Mouse (Mus musculus): Measurements from ENCODE around the gene Eng. TPM values are rescaled to one million over a fixed set of nuclear protein-coding genes. Genes with fewer than 3 reads are reported as not detected.

Gene Eng
- polyA plus RNA-seq, 1 experiment, result 1.1 TPM

DNA sequence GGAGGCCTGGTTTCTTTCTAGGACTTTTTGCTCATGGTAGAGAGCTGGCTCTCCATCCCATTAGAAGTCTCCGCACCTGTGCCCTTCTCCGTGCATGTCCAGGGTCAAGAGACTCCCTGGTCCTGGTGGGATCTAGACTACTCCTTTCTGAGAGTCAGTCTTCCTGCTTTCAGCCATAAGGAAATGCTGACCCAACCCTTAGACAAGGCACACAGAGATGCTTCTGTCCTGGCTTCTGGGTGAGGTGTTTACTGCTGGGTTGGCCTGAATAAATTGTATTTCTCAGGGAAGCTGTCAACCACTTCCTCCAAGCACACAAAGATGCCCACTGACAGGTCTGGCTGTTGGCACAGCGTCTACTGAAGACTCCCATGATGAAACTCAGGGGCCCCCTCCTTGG lies 47.0 kb upstream of the Eng start, which contains the start of gene St6galnac6:
Gene St6galnac6 (plus strand): TSS at position 301 of the 400 bp plus-strand sequence.
- peaks cover 26% of the 10 kb centered on the region for H3K36me3 ChIP-seq (ENCODE audit: control insufficient read depth, insufficient read depth)
- H3K4me3 ChIP-seq (ENCODE audit: insufficient read depth, poor library complexity, severe bottlenecking), result no peak within 1 kb of the TSS
- no peak for TF ChIP-seq MYOG (IDR thresholded peaks at IDR 0.05; ENCODE audit: control insufficient read depth, extremely low read depth, insufficient read length)
- TF ChIP-seq USF1 (IDR thresholded peaks at IDR 0.05; ENCODE audit: low read depth), result no peak
- no peak for TF ChIP-seq FOSL1 (IDR thresholded peaks at IDR 0.05; ENCODE audit: insufficient read depth, low read length, poor library complexity, severe bottlenecking)
- no peak for TF ChIP-seq CTCF (IDR thresholded peaks at IDR 0.05; ENCODE audit: control insufficient read depth, insufficient read depth, insufficient read length)
- no peak for TF ChIP-seq MAX (IDR thresholded peaks at IDR 0.05)
- TF ChIP-seq MYOD1 (IDR thresholded peaks at IDR 0.05; ENCODE audit: control insufficient read depth, insufficient read length, low read depth), result no peak
- TF ChIP-seq CEBPB (IDR thresholded peaks at IDR 0.05; ENCODE audit: low read depth), result no peak
- H3K79me3 ChIP-seq (ENCODE audit: low read depth), result no peaks in the 10 kb centered on the region
- H3ac ChIP-seq (ENCODE audit: control insufficient read depth, insufficient read length, low read depth), result no peak within 1 kb of the TSS
- no peaks in the 10 kb centered on the region for H3K27me3 ChIP-seq (ENCODE audit: control insufficient read depth, insufficient read depth, insufficient read length)
- peaks cover 11% of the 10 kb centered on the region for H3K79me2 ChIP-seq (ENCODE audit: control insufficient read depth, insufficient read depth)

DNA sequence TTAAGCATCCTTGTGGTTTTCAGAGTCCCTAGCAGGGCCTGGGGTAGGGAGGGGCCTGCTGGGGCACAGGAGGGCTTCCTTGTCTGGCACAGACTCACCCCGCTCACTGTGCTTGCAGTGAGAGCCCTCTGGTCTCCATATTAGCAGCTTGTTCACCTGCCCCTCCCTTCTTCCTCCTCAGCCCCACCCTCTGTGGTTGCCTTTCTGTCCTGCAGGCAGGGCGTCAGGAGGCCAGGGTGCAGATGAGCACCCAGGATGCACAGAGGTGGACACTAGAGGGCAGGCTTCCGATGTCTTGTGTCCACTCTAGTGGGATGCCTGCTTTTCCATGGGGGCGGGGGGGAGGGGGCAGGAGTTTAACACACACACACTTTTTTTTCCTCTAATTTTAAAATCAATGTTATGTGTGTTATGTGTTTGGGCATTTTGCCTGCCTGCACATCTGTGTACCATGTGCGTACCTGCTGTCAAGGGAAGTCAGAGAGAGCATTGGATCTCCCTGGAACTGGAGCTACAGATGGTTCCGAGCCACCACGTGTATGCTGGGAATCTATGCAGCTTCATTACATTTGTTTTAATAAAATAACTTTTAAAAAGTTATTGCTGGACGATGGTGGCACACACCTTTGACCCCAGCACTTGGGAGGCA lies 44.9 kb upstream of the Eng start:
- Histone ChIP-seq H3ac (ENCODE audit: control insufficient read depth, insufficient read length, low read depth) (no peak overlapping the region), H3K79me3 (ENCODE audit: low read depth) (no peaks in the 10 kb centered on the region), H3K79me2 (ENCODE audit: control insufficient read depth, insufficient read depth) (peaks cover 10% of the 10 kb centered on the region), H3K36me3 (ENCODE audit: control insufficient read depth, insufficient read depth) (peaks cover 9% of the 10 kb centered on the region), H3K27me3 (ENCODE audit: control insufficient read depth, insufficient read depth, insufficient read length) (no peaks in the 10 kb centered on the region), H3K4me3 (ENCODE audit: insufficient read depth, poor library complexity, severe bottlenecking) (no peak overlapping the region)
- TF ChIP-seq MAX (IDR thresholded peaks at IDR 0.05) (peak; percentile 37), MYOG (IDR thresholded peaks at IDR 0.05; ENCODE audit: control insufficient read depth, extremely low read depth, insufficient read length) (no peak), CTCF (IDR thresholded peaks at IDR 0.05; ENCODE audit: control insufficient read depth, insufficient read depth, insufficient read length) (peak; percentile 89)

DNA sequence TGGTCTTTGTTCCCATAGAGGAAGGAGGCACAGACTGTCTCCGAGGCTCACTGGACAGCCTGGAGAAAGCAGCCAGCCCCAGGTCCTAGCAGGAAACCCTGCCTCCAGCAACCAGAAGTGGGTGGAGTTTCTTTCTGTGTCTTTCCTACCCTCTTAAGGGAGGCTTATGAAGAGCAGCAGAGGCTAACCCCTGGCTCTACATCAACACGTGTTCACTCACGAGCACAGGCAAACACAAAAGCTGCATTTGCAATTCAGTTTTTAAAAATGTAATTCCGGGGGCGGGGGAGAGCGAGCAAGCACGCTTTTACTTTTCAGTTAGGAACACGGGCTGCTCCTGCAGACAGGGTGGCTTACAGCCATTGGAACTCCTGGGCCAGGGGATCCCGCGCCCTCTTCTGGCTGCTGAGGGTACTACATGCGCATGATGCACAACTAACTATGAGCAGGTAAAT lies 43.8 kb upstream of the Eng start:
- H3K79me3 ChIP-seq (ENCODE audit: low read depth), result no peaks in the 10 kb centered on the region
- H3K36me3 ChIP-seq (ENCODE audit: control insufficient read depth, insufficient read depth), result no peaks in the 10 kb centered on the region
- TF ChIP-seq FOSL1 (IDR thresholded peaks at IDR 0.05; ENCODE audit: insufficient read depth, low read length, poor library complexity, severe bottlenecking) (no peak), MAX (IDR thresholded peaks at IDR 0.05) (peak; percentile 49), MYOD1 (IDR thresholded peaks at IDR 0.05; ENCODE audit: control insufficient read depth, insufficient read length, low read depth) (no peak), CTCF (IDR thresholded peaks at IDR 0.05; ENCODE audit: control insufficient read depth, insufficient read depth, insufficient read length) (peak; percentile 71), USF1 (IDR thresholded peaks at IDR 0.05; ENCODE audit: low read depth) (no peak)
- no peaks in the 10 kb centered on the region for H3K27me3 ChIP-seq (ENCODE audit: control insufficient read depth, insufficient read depth, insufficient read length)
- H3K4me3 ChIP-seq (ENCODE audit: insufficient read depth, poor library complexity, severe bottlenecking), result no peak overlapping the region
- no peak overlapping the region for H3ac ChIP-seq (ENCODE audit: control insufficient read depth, insufficient read length, low read depth)
- H3K79me2 ChIP-seq (ENCODE audit: control insufficient read depth, insufficient read depth), result peaks cover 17% of the 10 kb centered on the region

DNA sequence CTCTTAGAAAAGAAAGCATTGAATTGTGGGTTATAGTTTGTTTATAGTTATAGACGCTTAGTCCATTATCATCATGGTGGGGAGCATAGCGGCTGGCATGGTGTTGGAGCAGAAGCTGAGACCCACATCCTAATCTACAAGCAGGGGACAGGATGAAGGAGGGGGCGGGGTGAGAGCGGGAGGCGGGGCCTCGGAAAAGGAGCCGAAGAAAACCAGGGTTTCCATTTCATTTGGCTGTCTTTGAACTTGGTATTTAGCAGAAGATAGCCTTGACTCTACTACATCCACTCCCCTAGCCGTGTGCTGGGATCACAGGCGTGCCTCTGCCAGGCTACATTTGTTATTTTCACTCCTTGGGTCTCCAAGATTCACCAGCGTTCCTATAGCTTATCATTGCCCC lies 41.8 kb upstream of the Eng start:
- Histone ChIP-seq H3K79me2 (ENCODE audit: control insufficient read depth, insufficient read depth) (peaks cover 28% of the 10 kb centered on the region), H3K4me3 (ENCODE audit: insufficient read depth, poor library complexity, severe bottlenecking) (no peak overlapping the region), H3K79me3 (ENCODE audit: low read depth) (peaks cover 4% of the 10 kb centered on the region), H3K27me3 (ENCODE audit: control insufficient read depth, insufficient read depth, insufficient read length) (no peaks in the 10 kb centered on the region), H3K36me3 (ENCODE audit: control insufficient read depth, insufficient read depth) (no peaks in the 10 kb centered on the region), H3ac (ENCODE audit: control insufficient read depth, insufficient read length, low read depth) (no peak overlapping the region)
- TF ChIP-seq USF1 (IDR thresholded peaks at IDR 0.05; ENCODE audit: low read depth), result no peak
- TF ChIP-seq MAX (IDR thresholded peaks at IDR 0.05), result no peak
- no peak for TF ChIP-seq FOSL1 (IDR thresholded peaks at IDR 0.05; ENCODE audit: insufficient read depth, low read length, poor library complexity, severe bottlenecking)
- no peak for TF ChIP-seq CEBPB (IDR thresholded peaks at IDR 0.05; ENCODE audit: low read depth)
- no peak for TF ChIP-seq MYOG (IDR thresholded peaks at IDR 0.05; ENCODE audit: control insufficient read depth, extremely low read depth, insufficient read length)

DNA sequence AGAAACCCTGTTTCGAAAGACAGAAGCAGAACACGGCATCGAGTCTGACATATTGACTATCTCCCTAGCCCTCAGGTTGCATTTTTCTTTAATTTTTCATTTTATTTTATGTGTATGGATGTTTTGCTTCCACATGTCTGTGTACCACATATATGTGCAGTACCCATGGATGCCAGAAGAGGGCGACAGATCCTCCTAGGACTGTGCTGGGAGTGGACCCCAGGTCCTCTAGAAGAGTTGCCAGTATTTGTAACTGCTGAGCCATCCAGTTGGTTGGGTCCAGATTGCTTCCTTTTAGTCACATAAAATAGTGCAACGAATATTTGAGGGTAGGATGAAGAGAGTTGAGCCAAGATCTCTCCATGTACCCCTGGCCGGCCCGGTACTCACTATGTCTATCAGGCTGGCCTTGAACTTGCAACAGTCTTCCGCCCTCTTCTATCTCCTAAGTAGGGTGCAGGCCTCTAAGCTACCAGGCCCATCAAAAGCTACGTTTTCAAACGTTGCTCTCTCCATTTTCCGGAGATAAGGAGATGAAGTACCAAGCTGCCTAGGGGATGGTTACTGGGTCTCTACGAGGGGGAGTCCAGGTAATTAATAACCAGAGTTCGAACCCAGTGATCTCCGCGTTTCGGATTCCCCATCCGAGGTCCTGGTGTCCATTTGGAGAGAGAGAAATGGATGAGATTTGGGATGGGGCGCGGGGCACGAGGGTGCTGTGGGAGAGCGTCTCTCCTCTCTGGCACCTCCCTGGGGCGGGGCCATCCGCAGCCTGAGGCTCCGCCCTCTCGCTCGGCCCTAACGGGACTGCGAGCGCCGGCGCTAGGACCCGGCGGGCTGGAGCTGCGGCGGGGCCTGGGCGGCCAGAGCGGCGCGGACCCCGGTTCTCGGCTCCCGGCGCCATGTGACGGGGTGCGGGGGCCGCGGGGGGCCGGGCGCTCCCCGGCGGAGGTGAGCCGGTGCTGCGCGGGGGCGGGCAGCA lies 39.9 kb upstream of the Eng start:
- no peak for TF ChIP-seq FOSL1 (IDR thresholded peaks at IDR 0.05; ENCODE audit: insufficient read depth, low read length, poor library complexity, severe bottlenecking)
- no peak for TF ChIP-seq MYOG (IDR thresholded peaks at IDR 0.05; ENCODE audit: control insufficient read depth, extremely low read depth, insufficient read length)
- TF ChIP-seq CTCF (IDR thresholded peaks at IDR 0.05; ENCODE audit: control insufficient read depth, insufficient read depth, insufficient read length), result peak; percentile 20
- TF ChIP-seq CEBPB (IDR thresholded peaks at IDR 0.05; ENCODE audit: low read depth), result no peak
- no peak for TF ChIP-seq MYOD1 (IDR thresholded peaks at IDR 0.05; ENCODE audit: control insufficient read depth, insufficient read length, low read depth)
- TF ChIP-seq USF1 (IDR thresholded peaks at IDR 0.05; ENCODE audit: low read depth), result no peak
- TF ChIP-seq MAX (IDR thresholded peaks at IDR 0.05), result peak; percentile 37
- Histone ChIP-seq H3K79me2 (ENCODE audit: control insufficient read depth, insufficient read depth) (peaks cover 42% of the 10 kb centered on the region), H3K36me3 (ENCODE audit: control insufficient read depth, insufficient read depth) (peaks cover 4% of the 10 kb centered on the region), H3K27me3 (ENCODE audit: control insufficient read depth, insufficient read depth, insufficient read length) (no peaks in the 10 kb centered on the region), H3K4me3 (ENCODE audit: insufficient read depth, poor library complexity, severe bottlenecking) (peak overlapping the region; percentile 94), H3ac (ENCODE audit: control insufficient read depth, insufficient read length, low read depth) (peak overlapping the region; percentile 89), H3K79me3 (ENCODE audit: low read depth) (peaks cover 15% of the 10 kb centered on the region)

Measured in C2C12 (cell line).